Mouse (Mus musculus): ENCODE measurements around the gene Tmem121b. TPM values are rescaled to one million over a fixed set of nuclear protein-coding genes. Genes with fewer than 3 reads are reported as not detected.

The Tmem121b gene
- polyA plus RNA-seq, 1 experiment: 0.01 TPM

- no peak overlapping the region for H3K4me3 ChIP-seq
- H3K4me2 ChIP-seq (ENCODE audit: low read depth): peak overlapping the region; percentile 58
- no peak overlapping the region for H3ac ChIP-seq (ENCODE audit: control insufficient read depth, insufficient read length)
- TF ChIP-seq TCF3 (IDR thresholded peaks at IDR 0.05; ENCODE audit: insufficient read length, low read depth) (no peak), CEBPB (IDR thresholded peaks at IDR 0.05; ENCODE audit: insufficient read depth, poor library complexity, severe bottlenecking) (0 out of 2 replicates have a peak, but pooled peaks have one; percentile 38)
- no peaks in the 10 kb centered on the region for H3K27me3 ChIP-seq (ENCODE audit: control insufficient read depth, insufficient read depth, insufficient read length)
- H3K79me2 ChIP-seq (ENCODE audit: control insufficient read depth, insufficient read depth): peaks cover 62% of the 10 kb centered on the region
- no peaks in the 10 kb centered on the region for H3K36me3 ChIP-seq (ENCODE audit: control insufficient read depth, insufficient read depth)
Measured at GRCm38 (mm10) chr6:120470666-120471065, 22.9 kb downstream of the Tmem121b start.

- no peak for TF ChIP-seq MAX (IDR thresholded peaks at IDR 0.05; ENCODE audit: low read depth)
- no peak for TF ChIP-seq TCF3 (IDR thresholded peaks at IDR 0.05; ENCODE audit: insufficient read length, low read depth)
- TF ChIP-seq MYOG (IDR thresholded peaks at IDR 0.05; ENCODE audit: control insufficient read depth in 1 of 3, insufficient read depth in 1 of 3, insufficient read length in 2 of 3, low read depth in 2 of 3): no peak
- TF ChIP-seq E2F4 (IDR thresholded peaks at IDR 0.05; ENCODE audit: insufficient read depth): no peak
- TF ChIP-seq POLR2A (IDR thresholded peaks at IDR 0.05; ENCODE audit: insufficient read length, low read depth): no peak
- no peak for TF ChIP-seq CEBPB (IDR thresholded peaks at IDR 0.05; ENCODE audit: insufficient read depth, poor library complexity, severe bottlenecking)
- no peak for TF ChIP-seq POLR2AphosphoS2 (IDR thresholded peaks at IDR 0.05; ENCODE audit: insufficient read length, low read depth)
- TF ChIP-seq TCF12 (IDR thresholded peaks at IDR 0.05; ENCODE audit: insufficient read depth, poor library complexity, severe bottlenecking): no peak
- TF ChIP-seq USF1 (IDR thresholded peaks at IDR 0.05; ENCODE audit: low read depth): no peak
- TF ChIP-seq SRF (IDR thresholded peaks at IDR 0.05; ENCODE audit: control insufficient read depth, insufficient read length, low read depth): no peak
- TF ChIP-seq REST (IDR thresholded peaks at IDR 0.05; ENCODE audit: insufficient read depth, insufficient read length): no peak
- TF ChIP-seq MYOD1 (IDR thresholded peaks at IDR 0.05; ENCODE audit: control insufficient read depth in 1 of 3, insufficient read length in 2 of 3, low read depth in 2 of 3): no peak
- Histone ChIP-seq H3ac (ENCODE audit: control insufficient read depth, insufficient read length) (no peak overlapping the region), H3K4me2 (ENCODE audit: low read depth) (peak overlapping the region; percentile 25), H3K4me3 (no peak overlapping the region), H3K27me3 (ENCODE audit: control insufficient read depth, insufficient read depth, insufficient read length) (no peaks in the 10 kb centered on the region), H3K79me2 (ENCODE audit: control insufficient read depth, insufficient read depth) (peaks cover 71% of the 10 kb centered on the region), H3K36me3 (ENCODE audit: control insufficient read depth, insufficient read depth) (no peaks in the 10 kb centered on the region)
Measured at GRCm38 (mm10) chr6:120469770-120470169, 23.8 kb downstream of the Tmem121b start.

- Histone ChIP-seq H3K27me3 (ENCODE audit: control insufficient read depth, insufficient read depth, insufficient read length) (no peaks in the 10 kb centered on the region), H3K4me2 (ENCODE audit: low read depth) (no peak overlapping the region), H3K79me2 (ENCODE audit: control insufficient read depth, insufficient read depth) (peaks cover 76% of the 10 kb centered on the region), H3K36me3 (ENCODE audit: control insufficient read depth, insufficient read depth) (no peaks in the 10 kb centered on the region), H3K4me3 (no peak overlapping the region), H3ac (ENCODE audit: control insufficient read depth, insufficient read length) (no peak overlapping the region)
- TF ChIP-seq E2F4 (IDR thresholded peaks at IDR 0.05; ENCODE audit: insufficient read depth) (no peak), CEBPB (IDR thresholded peaks at IDR 0.05; ENCODE audit: insufficient read depth, poor library complexity, severe bottlenecking) (no peak), REST (IDR thresholded peaks at IDR 0.05; ENCODE audit: insufficient read depth, insufficient read length) (no peak)
Measured at GRCm38 (mm10) chr6:120469268-120469667, 24.3 kb downstream of the Tmem121b start.

GRCm38 (mm10) chr6:120468259-120468658, 25.3 kb downstream of the Tmem121b start:
- H3K36me3 ChIP-seq (ENCODE audit: control insufficient read depth, insufficient read depth): no peaks in the 10 kb centered on the region
- H3K79me2 ChIP-seq (ENCODE audit: control insufficient read depth, insufficient read depth): peaks cover 76% of the 10 kb centered on the region
- H3K4me2 ChIP-seq (ENCODE audit: low read depth): no peak overlapping the region
- H3K27me3 ChIP-seq (ENCODE audit: control insufficient read depth, insufficient read depth, insufficient read length): no peaks in the 10 kb centered on the region
- no peak overlapping the region for H3K4me3 ChIP-seq
- no peak overlapping the region for H3ac ChIP-seq (ENCODE audit: control insufficient read depth, insufficient read length)
- TF ChIP-seq TCF3 (IDR thresholded peaks at IDR 0.05; ENCODE audit: insufficient read length, low read depth) (no peak), REST (IDR thresholded peaks at IDR 0.05; ENCODE audit: insufficient read depth, insufficient read length) (no peak)

- H3K36me3 ChIP-seq (ENCODE audit: control insufficient read depth, insufficient read depth): no peaks in the 10 kb centered on the region
- TF ChIP-seq MYOD1 (IDR thresholded peaks at IDR 0.05; ENCODE audit: control insufficient read depth in 1 of 3, insufficient read length in 2 of 3, low read depth in 2 of 3) (no peak), SRF (IDR thresholded peaks at IDR 0.05; ENCODE audit: control insufficient read depth, insufficient read length, low read depth) (no peak), CEBPB (IDR thresholded peaks at IDR 0.05; ENCODE audit: insufficient read depth, poor library complexity, severe bottlenecking) (no peak), E2F4 (IDR thresholded peaks at IDR 0.05; ENCODE audit: insufficient read depth) (no peak), TCF12 (IDR thresholded peaks at IDR 0.05; ENCODE audit: insufficient read depth, poor library complexity, severe bottlenecking) (no peak), MAX (IDR thresholded peaks at IDR 0.05; ENCODE audit: low read depth) (no peak), TCF3 (IDR thresholded peaks at IDR 0.05; ENCODE audit: insufficient read length, low read depth) (no peak), POLR2A (IDR thresholded peaks at IDR 0.05; ENCODE audit: insufficient read length, low read depth) (no peak), USF1 (IDR thresholded peaks at IDR 0.05; ENCODE audit: low read depth) (no peak), POLR2AphosphoS2 (IDR thresholded peaks at IDR 0.05; ENCODE audit: insufficient read length, low read depth) (no peak), REST (IDR thresholded peaks at IDR 0.05; ENCODE audit: insufficient read depth, insufficient read length) (no peak), MYOG (IDR thresholded peaks at IDR 0.05; ENCODE audit: control insufficient read depth in 1 of 3, insufficient read depth in 1 of 3, insufficient read length in 2 of 3, low read depth in 2 of 3) (no peak)
- no peak overlapping the region for H3K4me3 ChIP-seq
- no peak overlapping the region for H3ac ChIP-seq (ENCODE audit: control insufficient read depth, insufficient read length)
- H3K27me3 ChIP-seq (ENCODE audit: control insufficient read depth, insufficient read depth, insufficient read length): no peaks in the 10 kb centered on the region
- peak overlapping the region; percentile 62 for H3K4me2 ChIP-seq (ENCODE audit: low read depth)
- peaks cover 64% of the 10 kb centered on the region for H3K79me2 ChIP-seq (ENCODE audit: control insufficient read depth, insufficient read depth)
Measured at GRCm38 (mm10) chr6:120466609-120467329, 26.8 kb downstream of the Tmem121b start.

Measured in myocyte (in vitro differentiated cells).